Mouse (Mus musculus): ENCODE measurements around the gene Gm20388. TPM values are rescaled to one million over a fixed set of nuclear protein-coding genes. Genes with fewer than 3 reads are reported as not detected.

The Gm20388 gene
- polyA plus RNA-seq, 1 experiment from 2014 or later: not detected

- Histone ChIP-seq H3K27me3 (peaks cover 64% of the 10 kb centered on the region), H3K9ac (no peak overlapping the region), H3K36me3 (no peaks in the 10 kb centered on the region), H3K4me2 (no peak overlapping the region), H3K27ac (no peak overlapping the region), H3K9me3 (no peaks in the 10 kb centered on the region), H3K4me1 (peaks cover 15% of the 10 kb centered on the region), H3K4me3 (no peak overlapping the region)
- ATAC-seq (ENCODE audit: insufficient number of reproducible peaks, insufficient read depth, low FRiP score, low TSS enrichment, low read depth): no peak
- 67% methylated on average over 1 of the region's 1 CpGs for WGBS
These were observed 1338.8 kb downstream of the Gm20388 start for GRCm38 (mm10) chr8:121249433-121249832.

- Histone ChIP-seq H3K27ac (no peak overlapping the region), H3K36me3 (no peaks in the 10 kb centered on the region), H3K27me3 (peaks cover 79% of the 10 kb centered on the region), H3K9ac (peak overlapping the region; percentile 22; the same call in 1 of the 2 replicates), H3K4me2 (peak overlapping the region; percentile 26), H3K4me1 (peaks cover 15% of the 10 kb centered on the region), H3K9me3 (no peaks in the 10 kb centered on the region), H3K4me3 (no peak overlapping the region)
- no peak for ATAC-seq (ENCODE audit: insufficient number of reproducible peaks, insufficient read depth, low FRiP score, low TSS enrichment, low read depth)
- 11% methylated on average over 11 of the region's 11 CpGs for WGBS
These were observed 1340.4 kb downstream of the Gm20388 start for GRCm38 (mm10) chr8:121251089-121251488.

DNA sequence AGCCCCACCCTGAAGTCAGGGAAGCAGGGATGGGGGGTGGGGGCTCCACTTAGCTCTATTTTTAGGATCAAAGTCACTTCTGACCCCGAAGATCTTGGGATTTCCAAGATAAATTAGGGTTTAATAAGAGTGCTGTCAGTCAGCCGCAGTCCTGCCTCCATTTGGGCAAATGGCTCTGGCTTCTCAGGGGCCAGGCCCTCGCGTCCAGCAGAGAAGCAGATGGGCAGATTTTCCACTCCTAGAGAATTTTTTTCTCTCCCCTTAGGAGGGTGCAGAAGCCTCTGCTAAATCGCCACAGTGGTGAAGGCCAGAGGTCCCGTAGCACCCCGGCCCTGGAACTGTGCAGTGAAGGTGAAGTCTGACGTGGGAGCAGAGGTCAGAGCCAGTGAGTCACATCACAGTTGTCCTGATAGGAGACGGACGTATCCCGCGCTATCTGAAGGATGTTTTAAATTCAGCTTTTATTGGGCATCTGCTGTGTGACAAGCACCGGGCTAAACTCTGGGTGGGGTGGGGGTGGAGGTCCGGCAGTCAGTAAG is 1345.2 kb downstream of the Gm20388 start:
- H3K36me3 ChIP-seq: no peaks in the 10 kb centered on the region
- no peaks in the 10 kb centered on the region for H3K9me3 ChIP-seq
- peaks cover 21% of the 10 kb centered on the region for H3K4me1 ChIP-seq
- no peak overlapping the region for H3K27ac ChIP-seq
- no peak for ATAC-seq (ENCODE audit: insufficient number of reproducible peaks, insufficient read depth, low FRiP score, low TSS enrichment, low read depth)
- peaks cover 80% of the 10 kb centered on the region for H3K27me3 ChIP-seq
- 38% methylated on average over 14 of the region's 14 CpGs for WGBS
- H3K4me3 ChIP-seq: no peak overlapping the region
- no peak overlapping the region for H3K9ac ChIP-seq
- H3K4me2 ChIP-seq: no peak overlapping the region

- ATAC-seq (ENCODE audit: insufficient number of reproducible peaks, insufficient read depth, low FRiP score, low TSS enrichment, low read depth): no peak
- Histone ChIP-seq H3K4me3 (no peak overlapping the region), H3K27me3 (peaks cover 74% of the 10 kb centered on the region), H3K9ac (no peak overlapping the region), H3K9me3 (no peaks in the 10 kb centered on the region), H3K4me2 (no peak overlapping the region), H3K36me3 (no peaks in the 10 kb centered on the region), H3K27ac (no peak overlapping the region), H3K4me1 (peaks cover 18% of the 10 kb centered on the region)
- 47% methylated on average over 21 of the region's 21 CpGs for WGBS
These were observed 1347.6 kb downstream of the Gm20388 start for GRCm38 (mm10) chr8:121258126-121258792.

- WGBS: 61% methylated on average over 21 of the region's 21 CpGs
- Histone ChIP-seq H3K4me1 (peaks cover 21% of the 10 kb centered on the region), H3K27me3 (peaks cover 35% of the 10 kb centered on the region), H3K9ac (no peak overlapping the region), H3K9me3 (no peaks in the 10 kb centered on the region), H3K4me2 (peak overlapping the region; percentile 3; the same call in 1 of the 2 replicates), H3K27ac (no peak overlapping the region), H3K4me3 (no peak overlapping the region), H3K36me3 (no peaks in the 10 kb centered on the region)
- no peak for ATAC-seq (ENCODE audit: insufficient number of reproducible peaks, insufficient read depth, low FRiP score, low TSS enrichment, low read depth)
These were observed 1352.2 kb downstream of the Gm20388 start for GRCm38 (mm10) chr8:121262728-121263389.

- H3K4me3 ChIP-seq: no peak overlapping the region
- 64% methylated on average over 14 of the region's 14 CpGs for WGBS
- peak overlapping the region; percentile 3; the same call in 1 of the 2 replicates for H3K4me2 ChIP-seq
- H3K27me3 ChIP-seq: peaks cover 30% of the 10 kb centered on the region
- peaks cover 18% of the 10 kb centered on the region for H3K4me1 ChIP-seq
- ATAC-seq (ENCODE audit: insufficient number of reproducible peaks, insufficient read depth, low FRiP score, low TSS enrichment, low read depth): no peak
- H3K27ac ChIP-seq: peak overlapping the region; percentile 14; the same call in 1 of the 2 replicates
- no peak overlapping the region for H3K9ac ChIP-seq
- H3K9me3 ChIP-seq: no peaks in the 10 kb centered on the region
- H3K36me3 ChIP-seq: no peaks in the 10 kb centered on the region
These were observed 1352.7 kb downstream of the Gm20388 start for GRCm38 (mm10) chr8:121263390-121263775.

GRCm38 (mm10) chr8:121264260-121264659 is 1353.6 kb downstream of the Gm20388 start:
- Histone ChIP-seq H3K36me3 (no peaks in the 10 kb centered on the region), H3K4me3 (no peak overlapping the region), H3K4me1 (peaks cover 11% of the 10 kb centered on the region), H3K9me3 (no peaks in the 10 kb centered on the region), H3K4me2 (no peak overlapping the region), H3K27ac (peak overlapping the region; percentile 14; the same call in 1 of the 2 replicates), H3K9ac (no peak overlapping the region), H3K27me3 (peaks cover 23% of the 10 kb centered on the region)
- no peak for ATAC-seq (ENCODE audit: insufficient number of reproducible peaks, insufficient read depth, low FRiP score, low TSS enrichment, low read depth)
- WGBS: 64% methylated on average over 9 of the region's 9 CpGs

GRCm38 (mm10) chr8:121271542-121271941 is 1360.9 kb downstream of the Gm20388 start:
- 76% methylated on average over 8 of the region's 8 CpGs for WGBS
- H3K4me2 ChIP-seq: no peak overlapping the region
- no peaks in the 10 kb centered on the region for H3K9me3 ChIP-seq
- H3K9ac ChIP-seq: no peak overlapping the region
- no peak for ATAC-seq (ENCODE audit: insufficient number of reproducible peaks, insufficient read depth, low FRiP score, low TSS enrichment, low read depth)
- peaks cover 26% of the 10 kb centered on the region; the same call in 1 of the 2 replicates for H3K27me3 ChIP-seq
- H3K27ac ChIP-seq: no peak overlapping the region
- H3K4me3 ChIP-seq: no peak overlapping the region
- H3K4me1 ChIP-seq: peaks cover 7% of the 10 kb centered on the region; the same call in 1 of the 2 replicates
- no peaks in the 10 kb centered on the region for H3K36me3 ChIP-seq

- Histone ChIP-seq H3K9me3 (no peaks in the 10 kb centered on the region), H3K4me2 (peak overlapping the region; percentile 30), H3K27ac (no peak overlapping the region), H3K4me1 (peaks cover 7% of the 10 kb centered on the region; the same call in 1 of the 2 replicates), H3K4me3 (peak overlapping the region; percentile 12; the same call in 1 of the 2 replicates), H3K36me3 (no peaks in the 10 kb centered on the region), H3K27me3 (peaks cover 35% of the 10 kb centered on the region; the same call in 1 of the 2 replicates), H3K9ac (no peak overlapping the region)
- 54% methylated on average over 14 of the region's 14 CpGs for WGBS
- ATAC-seq (ENCODE audit: insufficient number of reproducible peaks, insufficient read depth, low FRiP score, low TSS enrichment, low read depth): no peak
These were observed 1362.6 kb downstream of the Gm20388 start for GRCm38 (mm10) chr8:121273195-121273594.

- no peak overlapping the region for H3K4me3 ChIP-seq
- ATAC-seq (ENCODE audit: insufficient number of reproducible peaks, insufficient read depth, low FRiP score, low TSS enrichment, low read depth): no peak
- no peak overlapping the region for H3K27ac ChIP-seq
- no peaks in the 10 kb centered on the region for H3K9me3 ChIP-seq
- no peak overlapping the region for H3K9ac ChIP-seq
- no peak overlapping the region; the same call in 1 of the 2 replicates for H3K4me2 ChIP-seq
- 83% methylated on average over 15 of the region's 15 CpGs for WGBS
- no peaks in the 10 kb centered on the region for H3K36me3 ChIP-seq
- peaks cover 38% of the 10 kb centered on the region; the same call in 1 of the 2 replicates for H3K27me3 ChIP-seq
- peaks cover 7% of the 10 kb centered on the region; the same call in 1 of the 2 replicates for H3K4me1 ChIP-seq
These were observed 1363.0 kb downstream of the Gm20388 start for GRCm38 (mm10) chr8:121273620-121274019.

DNA sequence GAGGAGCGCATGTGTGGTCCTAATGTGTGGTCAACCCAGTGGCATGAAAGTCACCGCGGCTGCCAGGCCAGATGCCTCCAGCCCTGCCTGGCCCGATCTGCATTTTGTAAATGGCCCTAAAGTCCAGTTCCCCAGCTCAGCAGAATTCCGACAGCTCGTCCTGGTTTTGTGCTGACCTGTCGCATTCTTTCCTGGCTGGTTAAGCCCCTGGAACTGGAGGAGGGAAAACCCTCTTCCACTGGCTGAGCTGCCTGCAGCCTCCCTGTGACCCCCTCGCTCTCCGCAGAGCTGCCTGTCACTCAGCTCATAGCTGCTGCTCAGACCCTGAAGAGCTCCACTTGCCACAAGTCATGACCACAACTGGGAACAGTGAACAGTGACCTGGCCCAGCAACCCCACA is 1369.8 kb downstream of the Gm20388 start:
- WGBS: 39% methylated on average over 9 of the region's 9 CpGs
- peaks cover 53% of the 10 kb centered on the region; the same call in 1 of the 2 replicates for H3K27me3 ChIP-seq
- no peaks in the 10 kb centered on the region for H3K36me3 ChIP-seq
- peaks cover 25% of the 10 kb centered on the region for H3K4me1 ChIP-seq
- H3K9ac ChIP-seq: no peak overlapping the region
- H3K27ac ChIP-seq: no peak overlapping the region
- no peaks in the 10 kb centered on the region for H3K9me3 ChIP-seq
- no peak overlapping the region for H3K4me2 ChIP-seq
- ATAC-seq (ENCODE audit: insufficient number of reproducible peaks, insufficient read depth, low FRiP score, low TSS enrichment, low read depth): no peak
- H3K4me3 ChIP-seq: no peak overlapping the region
